Mouse (Mus musculus) adrenal gland (tissue): ENCODE measurements around the gene Inpp1.

Source experiments
- intact Hi-C: fragments of 180-260 bp; cut with DNase I; formaldehyde crosslinking; loops from one replicate; pipeline ENCODE4 v1.15.1; 2025
- long read RNA-seq, 2 experiments: library from polyadenylated mRNA; unstranded; transcript quantifications; one replicate each; pipeline ENCODE4 v2.0.0; 2020; ENCODE audit warnings: borderline replicate concordance in 1 of 2; ENCODE audit not compliant: insufficient replicate concordance in 1 of 2

The Inpp1 gene
- long read RNA-seq, experiment 1, full-length matches to known transcripts = 9 of 12 reads
- long read RNA-seq, experiment 1, partial matches to known transcripts = 0 of 12 reads
- long read RNA-seq, experiment 1, other reads (novel, unspliced or antisense) = 3 of 12 reads
- long read RNA-seq, experiment 2, full-length matches to known transcripts = 10 of 11 reads
- long read RNA-seq, experiment 2, partial matches to known transcripts = 0 of 11 reads
- long read RNA-seq, experiment 2, other reads (novel, unspliced or antisense) = 1 of 11 reads

GRCm38 (mm10) chr1:52816910-52817812, at the start of gene Inpp1:
TSS of gene Inpp1 (minus strand) at chr1:52817688.
- intact Hi-C loops = no loop called here

GRCm38 (mm10) chr1:52866007-52866406, 48.5 kb upstream of the Inpp1 start:
- intact Hi-C loops = no loop called here

GRCm38 (mm10) chr1:52864220-52864619, 46.7 kb upstream of the Inpp1 start:
- intact Hi-C loops = no loop called here

GRCm38 (mm10) chr1:52855904-52856601, 38.6 kb upstream of the Inpp1 start:
- intact Hi-C loops = loop anchor here (5.0 to 10.0 kb wide), 2 partner anchors 209 to 551 kb away; no protein-coding TSS in a partner anchor

GRCm38 (mm10) chr1:52854029-52854428, 36.5 kb upstream of the Inpp1 start:
- intact Hi-C loops = loop anchor here (10.0 kb wide), 1 partner anchor 549 kb away; no protein-coding TSS in a partner anchor

- intact Hi-C loops = loop anchor here (5.0 to 10.0 kb wide), 3 partner anchors 37 to 445 kb away; partner anchors contain the start of genes Gm28778, Nemp2, Ormdl1 and Pms1
Measured at GRCm38 (mm10) chr1:52849422-52849821, 31.9 kb upstream of the Inpp1 start.

- intact Hi-C loops = loop anchor here (5.0 to 10.0 kb wide), 3 partner anchors 34 to 448 kb away; partner anchors contain the start of genes Gm28778, Nemp2, Ormdl1 and Pms1
Measured at GRCm38 (mm10) chr1:52846556-52846955, 29.1 kb upstream of the Inpp1 start.

- intact Hi-C loops = loop anchor here (5.0 to 10.0 kb wide), 3 partner anchors 33 to 450 kb away; partner anchors contain the start of genes Gm28778, Nemp2, Ormdl1 and Pms1
Measured at GRCm38 (mm10) chr1:52844782-52845665, 27.5 kb upstream of the Inpp1 start, which contains the start of gene Hibch. TSS of gene Hibch (plus strand) at chr1:52844929.

- intact Hi-C loops = loop anchor here (10.0 kb wide), 2 partner anchors 210 to 450 kb away; partner anchors contain the start of genes Gm28778, Nemp2, Ormdl1 and Pms1
Measured at GRCm38 (mm10) chr1:52844354-52844753, 26.9 kb upstream of the Inpp1 start.

GRCm38 (mm10) chr1:52839099-52839498, 21.6 kb upstream of the Inpp1 start:
- intact Hi-C loops = no loop called here

GRCm38 (mm10) chr1:52817813-52818147, 292 bp upstream of the Inpp1 start:
- intact Hi-C loops = no loop called here

GRCm38 (mm10) chr1:52816232-52816891, 1.1 kb downstream of the Inpp1 start:
- intact Hi-C loops = no loop called here

GRCm38 (mm10) chr1:52808456-52808855, 9.0 kb downstream of the Inpp1 start:
- intact Hi-C loops = no loop called here

GRCm38 (mm10) chr1:52805041-52805440, 12.4 kb downstream of the Inpp1 start:
- intact Hi-C loops = no loop called here

GRCm38 (mm10) chr1:52802406-52802975, 15.0 kb downstream of the Inpp1 start:
- intact Hi-C loops = no loop called here

- intact Hi-C loops = no loop called here
Measured at GRCm38 (mm10) chr1:52801651-52802050, 15.8 kb downstream of the Inpp1 start.

GRCm38 (mm10) chr1:52800340-52800740, 17.1 kb downstream of the Inpp1 start:
- intact Hi-C loops = no loop called here

- intact Hi-C loops = no loop called here
Measured at GRCm38 (mm10) chr1:52799772-52800171, 17.7 kb downstream of the Inpp1 start.

GRCm38 (mm10) chr1:52799056-52799726, 18.3 kb downstream of the Inpp1 start:
- intact Hi-C loops = no loop called here
